Mouse (Mus musculus) intestine, postnatal 0 days (tissue): ENCODE measurements around the gene Mipep. TPM values are rescaled to one million over a fixed set of nuclear protein-coding genes. Genes with fewer than 3 reads are reported as not detected.

Source experiments
- ATAC-seq: fragments of 200-750 bp; cut with Nextera tagmentation; 2 replicates; pipeline ENCODE4 v1.8.0; 2017; ENCODE audit warnings: mild to moderate bottlenecking, moderate TSS enrichment, moderate library complexity
- H3K27ac ChIP-seq: fragments of 300-500 bp; sonication (generic); 2 replicates; pipeline ENCODE4 v1.5.1; 2014; ENCODE audit warnings: mild to moderate bottlenecking, low read depth, low read length, moderate library complexity
- H3K27me3 ChIP-seq: fragments of 300-500 bp; sonication (generic); replicated peaks from 2 replicates; pipeline ENCODE4 v1.6.1; 2014; ENCODE audit warnings: low read length, mixed read lengths; ENCODE audit not compliant: control insufficient read depth, insufficient read depth
- H3K36me3 ChIP-seq: fragments of 300-500 bp; sonication (generic); 2 replicates; pipeline ENCODE4 v1.6.1; 2014; ENCODE audit warnings: mild to moderate bottlenecking, moderate library complexity; ENCODE audit not compliant: control insufficient read depth, insufficient read depth
- H3K4me1 ChIP-seq: fragments of 300-500 bp; sonication (generic); replicated peaks from 2 replicates; pipeline ENCODE4 v1.6.1; 2014; ENCODE audit warnings: antibody characterized with exemption, low read length, mixed read lengths; ENCODE audit not compliant: control insufficient read depth, insufficient read depth
- H3K4me2 ChIP-seq: fragments of 300-500 bp; sonication (generic); replicated peaks from 2 replicates; pipeline ENCODE4 v1.6.1; 2014; ENCODE audit warnings: low read depth, mild to moderate bottlenecking, moderate library complexity
- H3K4me3 ChIP-seq: fragments of 300-500 bp; sonication (generic); 2 replicates; pipeline ENCODE4 v1.5.1; 2014; ENCODE audit warnings: low read depth, low read length
- H3K9ac ChIP-seq: fragments of 300-500 bp; sonication (generic); 2 replicates; pipeline ENCODE4 v1.6.1; 2014; ENCODE audit warnings: mild to moderate bottlenecking, low read depth, low read length
- H3K9me3 ChIP-seq: fragments of 300-500 bp; sonication (generic); 2 replicates; pipeline ENCODE4 v1.6.1; 2016; ENCODE audit warnings: mixed run types; ENCODE audit not compliant: control insufficient read depth
- CTCF ChIP-seq: sonication (generic); IDR thresholded peaks from 2 replicates; pipeline ENCODE4 v1.5.1; 2016; ENCODE audit warnings: low read depth, mild to moderate bottlenecking, control low read depth, antibody characterized with exemption, moderate library complexity
- WGBS: fragments of 180-500 bp; shearing (Covaris S2); extraction: QIAGEN DNeasy Blood & Tissue Kit; methylation state at CpG from one replicate; pipeline ENCODE4 v1.1.7; 2014; 5-methylcytosine and 5-hydroxymethylcytosine counted together
- polyA plus RNA-seq: library from polyadenylated mRNA; unstranded; fragments of >200 nt; fragmentation: Nextera tagmentation; extraction: Ambion mirVana; gene quantifications from 2 replicates; pipeline ENCODE4 v1.2.1, GENCODE M21; 2015

Gene Mipep
- polyA plus RNA-seq, 1 experiment from 2014 or later: 7.0 TPM

GRCm38 (mm10) chr14:60843596-60843995 lies 59.2 kb downstream of the Mipep start:
- TF ChIP-seq CTCF: no peak
- Histone ChIP-seq H3K9me3 (no peaks in the 10 kb centered on the region), H3K9ac (no peak overlapping the region), H3K4me3 (no peak overlapping the region), H3K4me2 (no peak overlapping the region), H3K4me1 (0 out of 2 replicates have a peak, but pooled peaks cover 3% of the 10 kb centered on the region), H3K27me3 (no peaks in the 10 kb centered on the region), H3K27ac (no peak overlapping the region), H3K36me3 (no peaks in the 10 kb centered on the region; the same call in none of the 2 replicates)
- no peak for ATAC-seq
- WGBS: 75% methylated on average over 7 of the region's 7 CpGs

GRCm38 (mm10) chr14:60845261-60846045 lies 61.1 kb downstream of the Mipep start:
- TF ChIP-seq CTCF: no peak
- 63% methylated on average over 10 of the region's 10 CpGs for WGBS
- no peak for ATAC-seq

GRCm38 (mm10) chr14:60846174-60846573 lies 61.8 kb downstream of the Mipep start:
- Histone ChIP-seq H3K9me3 (no peaks in the 10 kb centered on the region), H3K27ac (no peak overlapping the region), H3K27me3 (no peaks in the 10 kb centered on the region), H3K9ac (no peak overlapping the region), H3K4me1 (0 out of 2 replicates have a peak, but pooled peaks cover 3% of the 10 kb centered on the region), H3K36me3 (peaks cover 9% of the 10 kb centered on the region), H3K4me3 (no peak overlapping the region), H3K4me2 (no peak overlapping the region)
- 87% methylated on average over 5 of the region's 5 CpGs for WGBS
- no peak for TF ChIP-seq CTCF
- no peak for ATAC-seq

More at GRCm38 (mm10) chr14:60845261-60846045, 61.1 kb downstream of the Mipep start:
- Histone ChIP-seq H3K27me3 (no peaks in the 10 kb centered on the region), H3K27ac (no peak overlapping the region), H3K9me3 (no peaks in the 10 kb centered on the region), H3K36me3 (peaks cover 4% of the 10 kb centered on the region), H3K9ac (no peak overlapping the region), H3K4me3 (no peak overlapping the region), H3K4me1 (0 out of 2 replicates have a peak, but pooled peaks cover 3% of the 10 kb centered on the region), H3K4me2 (no peak overlapping the region)

- Histone ChIP-seq H3K36me3 (peaks cover 15% of the 10 kb centered on the region), H3K4me1 (0 out of 2 replicates have a peak, but pooled peaks cover 3% of the 10 kb centered on the region), H3K9ac (no peak overlapping the region), H3K4me2 (no peak overlapping the region), H3K27ac (no peak overlapping the region), H3K4me3 (no peak overlapping the region), H3K9me3 (no peaks in the 10 kb centered on the region), H3K27me3 (no peaks in the 10 kb centered on the region)
- peak; percentile 72 for ATAC-seq
- TF ChIP-seq CTCF: no peak
- 50% methylated on average over 5 of the region's 5 CpGs for WGBS
Measured at GRCm38 (mm10) chr14:60848194-60848593, 63.8 kb downstream of the Mipep start.

GRCm38 (mm10) chr14:60850101-60850500 lies 65.7 kb downstream of the Mipep start:
- ATAC-seq: no peak
- H3K9me3 ChIP-seq: no peaks in the 10 kb centered on the region
- H3K4me2 ChIP-seq: no peak overlapping the region
- no peak overlapping the region for H3K4me3 ChIP-seq
- H3K27me3 ChIP-seq: no peaks in the 10 kb centered on the region
- no peak overlapping the region for H3K27ac ChIP-seq
- no peak overlapping the region for H3K9ac ChIP-seq
- peaks cover 15% of the 10 kb centered on the region for H3K36me3 ChIP-seq
- TF ChIP-seq CTCF: no peak
- H3K4me1 ChIP-seq: 0 out of 2 replicates have a peak, but pooled peaks cover 3% of the 10 kb centered on the region
- WGBS: 77% methylated on average over 14 of the region's 14 CpGs

DNA sequence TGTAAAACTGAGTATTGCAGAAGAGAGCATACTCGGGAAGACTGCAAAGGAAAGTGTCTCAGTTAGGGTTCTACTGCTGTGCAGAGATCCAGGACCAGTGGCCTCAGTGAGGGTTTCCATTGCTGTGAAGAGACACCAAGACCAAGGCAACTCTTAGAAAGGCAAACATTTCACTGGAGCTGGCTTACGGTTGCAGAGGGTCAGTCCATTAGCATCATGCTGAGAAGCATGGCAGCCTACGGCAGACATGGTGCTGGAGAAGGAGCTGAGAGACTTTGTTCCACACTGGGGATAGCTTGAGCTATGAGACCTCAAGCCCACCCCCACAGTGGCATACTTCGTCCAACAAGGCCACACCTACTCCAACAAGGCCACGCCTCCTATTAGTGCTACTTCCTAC lies 67.3 kb downstream of the Mipep start:
- WGBS: 90% methylated on average over 5 of the region's 5 CpGs
- no peak overlapping the region for H3K9ac ChIP-seq
- H3K27me3 ChIP-seq: no peaks in the 10 kb centered on the region
- ATAC-seq: no peak
- H3K4me3 ChIP-seq: no peak overlapping the region
- TF ChIP-seq CTCF: no peak
- peaks cover 15% of the 10 kb centered on the region for H3K36me3 ChIP-seq
- no peak overlapping the region for H3K27ac ChIP-seq
- H3K4me1 ChIP-seq: 0 out of 2 replicates have a peak, but pooled peaks cover 3% of the 10 kb centered on the region
- no peak overlapping the region for H3K4me2 ChIP-seq
- no peaks in the 10 kb centered on the region for H3K9me3 ChIP-seq
